Mouse (Mus musculus) embryonic facial prominence, embryonic 12.5 days (tissue): ENCODE results near the gene Usp20. TPM values are rescaled to one million over a fixed set of nuclear protein-coding genes. Genes with fewer than 3 reads are reported as not detected.

Source experiments
- ATAC-seq: fragments of 200-750 bp; cut with Nextera tagmentation; 2 replicates; pipeline ENCODE4 v1.8.0; 2017; ENCODE audit not compliant: insufficient number of reproducible peaks, insufficient read depth, low FRiP score, low TSS enrichment
- H3K27ac ChIP-seq: fragments of 300-500 bp; sonication (generic); 2 replicates; pipeline ENCODE4 v1.5.1; 2016; ENCODE audit warnings: mild to moderate bottlenecking
- H3K27me3 ChIP-seq: fragments of 300-500 bp; sonication (generic); 2 replicates; pipeline ENCODE4 v1.6.1; 2016; ENCODE audit warnings: mild to moderate bottlenecking, moderate library complexity
- H3K36me3 ChIP-seq: fragments of 300-500 bp; sonication (generic); 2 replicates; pipeline ENCODE4 v1.6.1; 2016; ENCODE audit warnings: mild to moderate bottlenecking
- H3K4me1 ChIP-seq: fragments of 300-500 bp; sonication (generic); 2 replicates; pipeline ENCODE4 v1.6.1; 2016
- H3K4me2 ChIP-seq: fragments of 300-500 bp; sonication (generic); replicated peaks from 2 replicates; pipeline ENCODE4 v1.6.1; 2016; ENCODE audit warnings: mild to moderate bottlenecking, moderate library complexity
- H3K4me3 ChIP-seq: fragments of 300-500 bp; sonication (generic); 2 replicates; pipeline ENCODE4 v1.5.1; 2016; ENCODE audit warnings: mild to moderate bottlenecking
- H3K9ac ChIP-seq: fragments of 300-500 bp; sonication (generic); 2 replicates; pipeline ENCODE4 v1.6.1; 2016; ENCODE audit warnings: mild to moderate bottlenecking, moderate library complexity
- H3K9me3 ChIP-seq: fragments of 300-500 bp; sonication (generic); 2 replicates; pipeline ENCODE4 v1.6.1; 2016; ENCODE audit warnings: mild to moderate bottlenecking, moderate library complexity
- WGBS: fragments of 180-500 bp; shearing (Covaris S2); methylation state at CpG from one replicate; pipeline ENCODE4 v1.1.7; 2016; 5-methylcytosine and 5-hydroxymethylcytosine counted together
- polyA plus RNA-seq: library from polyadenylated mRNA; unstranded; fragments of >200 nt; fragmentation: Nextera tagmentation; extraction: Ambion mirVana; gene quantifications from 2 replicates; pipeline ENCODE4 v1.2.1, GENCODE M21; 2016

Usp20 gene
- polyA plus RNA-seq, 1 experiment from 2014 or later: 24.5 TPM

DNA sequence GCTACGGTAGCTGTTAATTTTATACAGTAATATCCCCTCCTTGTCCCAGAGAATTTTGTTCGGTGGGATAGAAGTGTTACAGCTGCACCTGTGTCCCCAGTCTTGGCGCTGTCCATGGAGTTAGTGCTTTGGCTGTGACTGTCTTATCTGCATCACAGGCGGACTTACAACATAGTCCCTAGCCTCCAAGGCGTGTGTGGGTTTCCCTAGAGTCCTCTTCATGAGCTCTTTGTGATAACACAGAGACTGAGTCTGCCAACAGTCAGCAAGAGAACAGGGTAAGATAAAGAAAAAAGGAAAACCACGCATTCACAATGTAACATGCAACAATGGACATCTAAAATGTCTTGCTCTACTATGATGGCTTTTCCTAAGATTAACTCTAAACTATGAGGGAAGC is 66.0 kb downstream of the Usp20 start:
- peaks cover 30% of the 10 kb centered on the region for H3K36me3 ChIP-seq
- H3K4me1 ChIP-seq: no peaks in the 10 kb centered on the region
- H3K9ac ChIP-seq: no peak overlapping the region
- H3K4me2 ChIP-seq: no peak overlapping the region
- ATAC-seq: no peak
- 93% methylated on average over 6 of the region's 6 CpGs for WGBS
- H3K4me3 ChIP-seq: no peak overlapping the region
- no peaks in the 10 kb centered on the region for H3K27me3 ChIP-seq
- H3K27ac ChIP-seq: no peak overlapping the region
- H3K9me3 ChIP-seq: no peaks in the 10 kb centered on the region

DNA sequence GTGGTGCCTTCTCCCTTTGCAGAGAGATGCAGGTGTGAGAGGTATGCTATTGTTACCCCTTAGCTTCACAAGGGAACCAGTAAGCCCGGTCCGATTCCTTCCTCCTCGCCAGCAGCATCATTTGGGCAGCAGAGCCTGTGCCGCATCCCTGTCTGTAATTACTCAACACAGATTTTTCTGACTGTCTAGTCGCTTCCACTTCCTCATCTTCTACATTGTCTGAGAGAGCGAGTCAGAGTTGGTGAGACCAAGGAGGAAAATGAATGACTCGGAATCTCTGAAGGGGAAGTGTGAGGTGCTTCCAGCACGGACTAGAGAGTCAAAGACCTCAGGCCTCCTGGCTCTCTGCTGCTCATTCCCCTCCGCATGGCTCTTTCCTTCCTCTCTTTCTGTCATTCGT is 70.4 kb downstream of the Usp20 start:
- Histone ChIP-seq H3K27ac (no peak overlapping the region), H3K4me2 (no peak overlapping the region), H3K27me3 (no peaks in the 10 kb centered on the region), H3K9me3 (no peaks in the 10 kb centered on the region), H3K4me1 (no peaks in the 10 kb centered on the region), H3K9ac (no peak overlapping the region), H3K36me3 (peaks cover 57% of the 10 kb centered on the region), H3K4me3 (no peak overlapping the region)
- ATAC-seq: no peak
- 88% methylated on average over 10 of the region's 10 CpGs for WGBS

DNA sequence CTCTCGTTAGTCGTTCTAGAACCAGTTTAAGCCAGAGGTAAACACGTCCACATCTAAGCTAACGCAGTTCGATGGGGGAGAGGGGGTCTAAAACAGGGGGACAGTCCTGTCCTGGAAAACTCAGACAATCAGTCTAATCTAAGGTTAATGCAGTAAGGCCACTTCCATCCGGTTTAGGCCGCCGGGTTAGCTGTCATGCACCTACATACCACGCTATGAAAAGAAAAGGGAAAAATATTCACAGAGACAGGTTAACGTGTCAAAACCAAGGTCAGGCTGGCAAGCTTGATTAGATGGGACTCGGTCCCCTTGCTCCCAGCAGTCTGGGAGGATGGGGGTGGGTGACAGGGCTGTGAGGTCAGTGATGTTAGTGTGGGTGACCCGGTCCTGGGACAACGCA is 71.3 kb downstream of the Usp20 start:
- H3K4me3 ChIP-seq: no peak overlapping the region
- H3K4me1 ChIP-seq: no peaks in the 10 kb centered on the region
- peaks cover 63% of the 10 kb centered on the region for H3K36me3 ChIP-seq
- ATAC-seq: no peak
- H3K4me2 ChIP-seq: no peak overlapping the region
- H3K27ac ChIP-seq: no peak overlapping the region
- H3K27me3 ChIP-seq: no peaks in the 10 kb centered on the region
- no peaks in the 10 kb centered on the region for H3K9me3 ChIP-seq
- H3K9ac ChIP-seq: no peak overlapping the region
- 92% methylated on average over 13 of the region's 13 CpGs for WGBS

DNA sequence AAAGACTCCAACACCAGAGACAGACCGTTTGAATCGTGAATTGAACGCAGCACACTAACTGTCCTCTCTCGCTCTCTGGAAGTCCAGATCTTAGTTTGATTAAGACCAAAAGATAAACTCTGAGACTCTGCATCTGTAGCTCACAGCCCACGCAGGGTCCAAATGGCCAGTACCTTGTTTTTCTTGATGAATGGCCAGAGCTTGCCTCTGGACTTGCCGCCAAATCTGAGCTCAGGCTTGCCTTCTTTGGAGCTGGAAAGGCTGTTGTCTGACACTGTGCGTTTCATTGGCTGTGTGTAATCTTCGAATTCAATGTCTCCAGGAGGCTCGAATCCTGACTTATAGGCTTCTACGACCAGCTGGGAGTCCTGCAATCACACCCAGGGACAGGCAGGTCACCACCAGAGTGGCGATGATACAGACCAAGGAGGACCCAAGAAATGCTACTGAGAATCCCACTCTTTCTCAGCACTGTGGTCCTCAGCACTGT is 71.8 kb downstream of the Usp20 start:
- no peak overlapping the region for H3K9ac ChIP-seq
- H3K27me3 ChIP-seq: no peaks in the 10 kb centered on the region
- H3K4me3 ChIP-seq: no peak overlapping the region
- no peak overlapping the region for H3K4me2 ChIP-seq
- H3K9me3 ChIP-seq: no peaks in the 10 kb centered on the region
- no peak for ATAC-seq
- no peaks in the 10 kb centered on the region for H3K4me1 ChIP-seq
- H3K27ac ChIP-seq: no peak overlapping the region
- peaks cover 67% of the 10 kb centered on the region for H3K36me3 ChIP-seq
- 93% methylated on average over 11 of the region's 11 CpGs for WGBS

DNA sequence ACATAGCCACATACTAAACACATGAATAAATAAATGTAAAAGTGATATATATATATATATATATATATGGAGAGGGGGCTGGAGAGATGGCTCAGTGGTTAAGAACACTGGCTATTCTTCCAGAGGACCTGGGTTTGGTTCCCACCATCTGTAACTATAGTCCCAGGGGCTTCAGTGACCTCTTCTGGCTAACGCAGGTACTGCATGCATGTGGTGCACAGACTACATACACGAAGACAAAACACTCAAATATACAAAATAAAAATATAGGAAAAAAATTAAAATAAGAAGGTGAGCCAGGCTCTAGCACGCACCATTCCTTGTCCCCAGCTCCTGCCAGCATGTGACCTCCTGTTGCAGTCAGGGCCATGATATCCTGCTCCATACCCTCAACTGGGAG is 74.0 kb downstream of the Usp20 start:
- no peak overlapping the region for H3K4me2 ChIP-seq
- WGBS: 97% methylated on average over 3 of the region's 3 CpGs
- H3K4me3 ChIP-seq: no peak overlapping the region
- peaks cover 74% of the 10 kb centered on the region for H3K36me3 ChIP-seq
- no peak overlapping the region for H3K27ac ChIP-seq
- no peaks in the 10 kb centered on the region for H3K9me3 ChIP-seq
- ATAC-seq: no peak
- no peaks in the 10 kb centered on the region for H3K27me3 ChIP-seq
- no peak overlapping the region for H3K9ac ChIP-seq
- H3K4me1 ChIP-seq: no peaks in the 10 kb centered on the region

DNA sequence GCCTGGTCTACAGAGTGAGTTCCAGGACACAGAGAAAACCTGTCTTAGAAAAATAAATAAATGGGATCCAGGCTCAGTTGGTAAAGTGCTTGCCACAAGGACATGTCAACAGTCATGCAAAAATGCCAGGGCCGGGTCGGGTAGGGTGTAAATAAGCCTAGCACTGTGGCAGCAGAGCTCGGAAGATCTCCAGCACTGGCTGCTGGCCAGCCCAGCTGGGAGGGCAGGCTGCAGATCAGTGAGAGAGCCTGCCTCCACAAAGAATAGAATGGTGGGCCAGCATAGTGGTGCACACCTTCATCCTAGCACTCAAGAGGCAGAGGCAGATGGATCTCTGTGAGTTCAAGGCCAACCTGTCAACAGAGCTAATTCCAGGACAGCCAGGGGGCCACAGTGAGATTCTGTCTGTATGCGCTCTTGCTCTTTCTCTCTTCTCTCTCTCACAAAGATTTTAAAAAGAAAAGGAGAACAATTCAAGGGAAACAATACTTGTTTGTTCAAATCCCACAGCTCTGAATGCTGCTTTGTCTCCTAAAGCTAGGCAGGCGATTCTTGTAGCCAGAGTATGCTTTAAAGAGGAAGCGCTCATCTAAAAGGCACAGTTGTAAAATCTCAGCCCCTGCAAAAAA is 75.6 kb downstream of the Usp20 start:
- no peak overlapping the region for H3K27ac ChIP-seq
- no peaks in the 10 kb centered on the region for H3K9me3 ChIP-seq
- H3K4me1 ChIP-seq: no peaks in the 10 kb centered on the region
- ATAC-seq: no peak
- no peak overlapping the region for H3K4me3 ChIP-seq
- peaks cover 60% of the 10 kb centered on the region for H3K36me3 ChIP-seq
- 74% methylated on average over 6 of the region's 6 CpGs for WGBS
- H3K27me3 ChIP-seq: no peaks in the 10 kb centered on the region
- H3K4me2 ChIP-seq: no peak overlapping the region
- no peak overlapping the region for H3K9ac ChIP-seq

DNA sequence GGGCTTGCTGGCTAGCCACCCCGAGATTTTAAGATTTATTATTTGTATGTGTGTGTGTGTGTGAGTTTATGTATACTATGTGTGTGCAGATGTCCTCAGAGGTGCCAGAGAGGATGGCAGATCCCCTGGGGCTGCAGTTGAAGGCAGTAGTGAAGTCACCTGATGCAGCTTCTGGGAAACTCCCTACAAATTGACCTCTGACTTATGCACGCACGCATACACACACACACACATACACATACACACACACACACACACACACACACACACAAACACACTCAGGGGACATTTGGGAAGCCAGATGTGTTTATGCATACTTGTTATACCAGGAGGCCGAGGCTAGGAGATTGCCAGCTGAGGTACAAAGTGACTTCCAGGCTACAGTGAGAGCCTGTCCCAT is 76.4 kb downstream of the Usp20 start:
- H3K27me3 ChIP-seq: no peaks in the 10 kb centered on the region
- no peak for ATAC-seq
- H3K4me3 ChIP-seq: no peak overlapping the region
- peaks cover 56% of the 10 kb centered on the region for H3K36me3 ChIP-seq
- 82% methylated on average over 4 of the region's 4 CpGs for WGBS
- no peaks in the 10 kb centered on the region for H3K9me3 ChIP-seq
- no peak overlapping the region for H3K27ac ChIP-seq
- no peaks in the 10 kb centered on the region for H3K4me1 ChIP-seq
- H3K4me2 ChIP-seq: no peak overlapping the region
- no peak overlapping the region for H3K9ac ChIP-seq

DNA sequence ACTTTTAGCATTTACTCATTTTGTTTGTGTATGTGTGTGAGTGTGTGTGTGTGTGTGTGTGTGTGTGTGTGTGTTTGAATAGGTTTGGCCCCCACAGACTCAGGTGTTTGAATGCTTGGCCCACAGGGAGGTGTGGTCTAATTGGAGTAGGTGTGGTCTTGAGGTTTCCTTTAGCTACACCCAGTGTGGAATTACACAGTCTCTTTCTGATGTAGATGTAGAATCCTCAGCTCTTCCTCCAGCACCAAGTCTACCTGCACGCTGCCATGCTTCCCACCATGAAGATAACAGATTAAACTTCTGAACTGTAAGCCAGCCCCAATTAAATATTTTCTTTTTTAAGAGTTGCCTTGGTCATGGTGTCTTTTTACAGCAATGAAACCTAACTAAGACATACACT is 78.2 kb downstream of the Usp20 start:
- no peaks in the 10 kb centered on the region for H3K4me1 ChIP-seq
- peaks cover 43% of the 10 kb centered on the region for H3K36me3 ChIP-seq
- ATAC-seq: no peak
- WGBS: 94% methylated on average over 1 of the region's 1 CpGs
- no peak overlapping the region for H3K4me3 ChIP-seq
- no peaks in the 10 kb centered on the region for H3K9me3 ChIP-seq
- no peaks in the 10 kb centered on the region for H3K27me3 ChIP-seq
- H3K27ac ChIP-seq: no peak overlapping the region
- no peak overlapping the region for H3K9ac ChIP-seq
- H3K4me2 ChIP-seq: no peak overlapping the region

DNA sequence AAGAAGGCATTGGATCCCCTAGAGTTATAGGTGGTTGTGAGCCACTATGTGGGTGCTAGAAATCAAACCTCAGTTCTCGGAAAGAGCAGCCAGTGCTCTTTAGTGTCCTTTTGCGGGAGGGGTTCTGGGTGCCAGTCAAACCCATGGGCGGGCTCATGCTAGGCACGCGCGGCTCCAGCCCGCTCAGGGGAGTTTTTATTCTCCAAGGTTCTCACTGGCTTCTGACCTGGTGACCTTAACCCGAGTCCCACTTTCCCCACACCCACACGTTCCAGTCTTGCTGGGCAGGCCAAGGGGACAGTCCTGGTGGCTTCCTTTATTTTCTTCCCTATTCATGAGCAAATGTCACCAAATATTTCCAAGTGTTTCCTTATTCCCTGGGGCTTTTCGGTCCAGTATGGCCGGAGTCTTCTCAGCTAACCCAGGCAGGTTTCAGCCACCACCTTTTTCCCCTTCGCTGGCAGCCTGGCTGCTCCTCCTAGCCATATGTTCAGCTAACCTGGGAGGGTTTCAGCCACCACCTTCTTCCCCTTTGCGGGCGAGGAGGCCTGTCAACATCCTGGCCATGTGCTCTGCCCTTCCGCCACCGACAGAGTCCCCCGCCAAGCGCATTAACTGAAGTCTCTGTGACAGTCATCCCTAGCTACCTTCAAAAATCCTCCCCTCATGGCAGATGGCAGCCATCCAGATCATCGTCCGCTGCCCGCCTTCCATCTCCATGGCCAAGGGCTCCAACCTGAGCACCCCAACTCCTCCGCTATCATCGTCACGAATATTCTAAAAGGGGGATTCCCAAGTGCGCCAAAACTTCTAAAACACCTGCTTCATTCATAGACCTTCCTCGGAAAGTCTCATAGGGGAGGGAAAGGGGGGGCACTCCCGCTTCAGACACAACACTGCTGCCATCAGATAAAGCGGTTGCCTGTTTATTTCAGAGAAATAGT is 79.0 kb downstream of the Usp20 start:
- H3K27me3 ChIP-seq: no peaks in the 10 kb centered on the region
- peaks cover 35% of the 10 kb centered on the region for H3K36me3 ChIP-seq
- H3K4me3 ChIP-seq: no peak overlapping the region
- H3K9me3 ChIP-seq: no peaks in the 10 kb centered on the region
- ATAC-seq: no peak
- H3K27ac ChIP-seq: no peak overlapping the region
- H3K4me2 ChIP-seq: no peak overlapping the region
- no peak overlapping the region for H3K9ac ChIP-seq
- H3K4me1 ChIP-seq: no peaks in the 10 kb centered on the region
- 85% methylated on average over 28 of the region's 28 CpGs for WGBS

DNA sequence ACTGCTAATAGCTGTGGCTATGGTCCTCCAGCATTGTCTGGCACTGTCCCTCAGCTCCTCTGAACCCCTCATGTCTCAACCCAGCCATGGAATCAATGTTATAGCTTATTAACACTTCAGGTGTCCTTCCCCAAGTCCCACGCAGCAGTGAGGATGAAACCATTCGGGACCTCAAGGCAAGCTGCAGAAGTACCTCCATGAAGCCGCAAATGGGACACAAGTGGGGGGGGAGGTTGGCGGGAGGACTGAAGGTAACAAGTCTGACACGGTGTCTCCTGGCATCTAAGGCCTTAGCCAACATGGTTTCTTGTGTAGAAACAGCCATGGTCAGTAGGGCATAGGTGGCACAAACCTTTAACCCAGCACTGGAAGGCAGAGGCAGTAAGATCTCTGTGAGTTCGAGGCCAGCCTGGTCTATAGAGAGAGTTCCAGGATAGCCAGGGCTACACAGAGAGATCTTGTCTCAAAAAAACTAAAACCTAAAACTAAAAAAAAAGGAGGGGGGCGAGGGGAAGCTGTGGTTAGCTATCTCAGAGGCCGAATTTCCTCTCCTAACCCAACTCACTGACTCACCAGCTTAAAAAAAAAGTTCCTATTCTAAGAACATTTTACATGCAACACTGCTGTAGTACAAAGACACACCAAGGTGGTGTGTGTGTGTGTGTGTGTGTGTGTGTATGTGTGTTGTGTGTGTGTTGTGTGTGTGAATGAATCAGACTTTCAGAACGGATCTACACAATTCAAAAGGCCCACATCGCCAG is 80.0 kb downstream of the Usp20 start:
- Histone ChIP-seq H3K4me1 (peaks cover 4% of the 10 kb centered on the region; the same call in 1 of the 2 replicates), H3K4me3 (no peak overlapping the region), H3K27me3 (no peaks in the 10 kb centered on the region), H3K9me3 (no peaks in the 10 kb centered on the region), H3K27ac (no peak overlapping the region), H3K9ac (no peak overlapping the region), H3K4me2 (no peak overlapping the region), H3K36me3 (peaks cover 27% of the 10 kb centered on the region)
- 89% methylated on average over 10 of the region's 10 CpGs for WGBS
- ATAC-seq: no peak

DNA sequence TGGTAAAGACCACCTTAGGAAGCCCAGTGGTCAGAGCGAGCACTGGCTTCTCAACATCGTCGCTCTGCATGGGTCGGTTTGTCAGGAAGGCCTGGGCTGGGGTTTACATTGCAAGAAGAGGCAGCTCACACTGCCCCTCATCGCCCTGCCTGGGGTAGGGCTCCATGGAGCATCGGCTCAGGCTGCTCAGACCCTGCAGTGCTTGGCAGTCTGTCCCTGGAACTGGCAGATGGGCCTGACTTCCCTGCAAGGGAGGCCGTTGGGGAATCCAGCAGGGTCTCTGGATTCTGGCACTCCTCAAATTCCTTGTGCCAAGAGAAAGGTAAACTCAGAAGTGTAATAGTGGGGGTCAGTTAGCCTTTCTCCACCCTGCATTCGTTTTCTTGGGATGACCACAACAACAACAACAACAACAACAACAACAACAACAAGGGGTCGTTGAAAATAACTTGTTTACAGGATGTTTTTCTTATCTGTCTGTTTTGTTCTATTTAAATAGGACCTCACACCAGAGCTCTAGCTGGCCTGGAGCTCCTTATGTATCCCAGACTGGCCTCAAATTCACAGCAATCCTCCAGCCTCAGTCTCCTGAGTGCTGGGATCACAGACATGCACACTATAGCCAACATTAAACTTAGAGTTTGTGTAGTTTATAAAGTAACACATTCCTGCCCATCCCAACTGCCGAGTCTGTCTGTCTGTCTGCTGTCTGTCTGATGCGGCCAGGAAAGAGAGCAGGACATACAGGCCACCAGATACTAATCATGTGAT is 84.1 kb downstream of the Usp20 start:
- Histone ChIP-seq H3K4me1 (peaks cover 24% of the 10 kb centered on the region), H3K4me2 (no peak overlapping the region), H3K27ac (no peak overlapping the region), H3K9me3 (no peaks in the 10 kb centered on the region), H3K4me3 (no peak overlapping the region), H3K9ac (no peak overlapping the region), H3K36me3 (peaks cover 3% of the 10 kb centered on the region), H3K27me3 (no peaks in the 10 kb centered on the region)
- ATAC-seq: no peak
- 83% methylated on average over 11 of the region's 11 CpGs for WGBS
